Mouse (Mus musculus) heart, adult 2 months (tissue): Measurements from ENCODE around the gene Rsph6a. TPM values are rescaled to one million over a fixed set of nuclear protein-coding genes. Genes with fewer than 3 reads are reported as not detected.

Experiments
- DNase-seq, 2 experiments: peaks; one replicate each; pipeline ENCODE4 v3.0.0; 2021
- H3K27ac ChIP-seq: fragments of 200-600 bp; 2 replicates; pipeline ENCODE4 v1.8.1; 2022
- H3K27me3 ChIP-seq: fragments of 200-500 bp; 2 replicates; pipeline ENCODE4 v1.6.1; 2012; ENCODE audit warnings: mild to moderate bottlenecking, low read length, inconsistent platforms, mixed read lengths; ENCODE audit not compliant: control insufficient read depth, insufficient read depth
- H3K36me3 ChIP-seq: fragments of 200-500 bp; 2 replicates; pipeline ENCODE4 v1.6.1; 2012; ENCODE audit warnings: low read length, inconsistent platforms; ENCODE audit not compliant: control insufficient read depth, insufficient read depth
- H3K4me1 ChIP-seq: fragments of 200-500 bp; 2 replicates; pipeline ENCODE4 v1.6.1; 2011; ENCODE audit warnings: low read length; ENCODE audit not compliant: control insufficient read depth, insufficient read depth
- H3K4me3 ChIP-seq: fragments of 200-600 bp; 2 replicates; pipeline ENCODE4 v1.8.1; 2022
- H3K79me2 ChIP-seq: fragments of 200-500 bp; replicated peaks from 2 replicates; pipeline ENCODE4 v1.6.1; 2012; ENCODE audit warnings: mild to moderate bottlenecking, inconsistent platforms, low read length, moderate library complexity, mixed read lengths; ENCODE audit not compliant: control insufficient read depth, insufficient read depth
- H3K9ac ChIP-seq: fragments of 200-500 bp; 2 replicates; pipeline ENCODE4 v1.6.1; 2012; ENCODE audit warnings: low read depth, mild to moderate bottlenecking, control low read depth, inconsistent platforms, low read length, mixed read lengths
- CTCF ChIP-seq: fragments of 200-600 bp; IDR thresholded peaks from 2 replicates; pipeline ENCODE4 v1.8.1; 2022; ENCODE audit warnings: antibody characterized with exemption, mild to moderate bottlenecking, moderate library complexity
- EP300 ChIP-seq: fragments of 200-500 bp; IDR thresholded peaks from 2 replicates; pipeline ENCODE4 v1.6.1; 2011; ENCODE audit warnings: low read depth, low read length, control low read depth; ENCODE audit not compliant: insufficient read depth
- POLR2A ChIP-seq: fragments of 200-500 bp; IDR thresholded peaks from 2 replicates; pipeline ENCODE4 v1.6.1; 2011; ENCODE audit warnings: mild to moderate bottlenecking, low read depth, low read length, control low read depth; ENCODE audit not compliant: insufficient read depth
- WGBS: fragments of 180-500 bp; shearing (Covaris S2); methylation state at CpG from one replicate; pipeline ENCODE4 v1.1.7; 2018; 5-methylcytosine and 5-hydroxymethylcytosine counted together
- intact Hi-C: fragments of 180-260 bp; cut with DNase I; formaldehyde crosslinking; loops from one replicate; pipeline ENCODE4 v1.15.1; 2025
- polyA plus RNA-seq: library from polyadenylated mRNA; depleted of rRNA; stranded (reverse); fragments of >200 nt; gene quantifications from 2 replicates; pipeline ENCODE4 v1.2.3, GENCODE M21; 2012
- total RNA-seq, 2 experiments: library from RNA; stranded (reverse); gene quantifications; 2 replicates each; pipeline ENCODE4 v1.2.3; 2021

The Rsph6a gene
- total and polyA plus RNA-seq, 3 experiments, result 0.06 TPM; not detected in 2

GRCm38 (mm10) chr7:19029084-19029653 lies 25.3 kb upstream of the Rsph6a start:
- TF ChIP-seq EP300 (0 out of 2 replicates have a peak, but pooled peaks have one; percentile 20), CTCF (peak; percentile 82), POLR2A (no peak)
- intact Hi-C loops, result no loop called here
- Histone ChIP-seq H3K27ac (no peak overlapping the region), H3K27me3 (no peaks in the 10 kb centered on the region), H3K4me3 (no peak overlapping the region), H3K36me3 (no peaks in the 10 kb centered on the region), H3K4me1 (peaks cover 2% of the 10 kb centered on the region; the same call in 1 of the 2 replicates), H3K9ac (no peak overlapping the region), H3K79me2 (peaks cover 3% of the 10 kb centered on the region)
- DNase-seq, result peak; percentile 40 to 69
- WGBS, result 69% methylated on average over 6 of the region's 6 CpGs

GRCm38 (mm10) chr7:19031641-19032040 lies 22.8 kb upstream of the Rsph6a start:
- intact Hi-C loops, result no loop called here
- H3K36me3 ChIP-seq, result no peaks in the 10 kb centered on the region
- no peak overlapping the region for H3K4me3 ChIP-seq

GRCm38 (mm10) chr7:19044616-19045015 lies 9.9 kb upstream of the Rsph6a start:
- H3K27ac ChIP-seq, result no peak overlapping the region
- no peaks in the 10 kb centered on the region for H3K79me2 ChIP-seq
- H3K4me1 ChIP-seq, result no peaks in the 10 kb centered on the region
- 98% methylated on average over 6 of the region's 6 CpGs for WGBS
- H3K4me3 ChIP-seq, result no peak overlapping the region
- intact Hi-C loops, result no loop called here
- H3K36me3 ChIP-seq, result no peaks in the 10 kb centered on the region
- no peaks in the 10 kb centered on the region for H3K27me3 ChIP-seq
- TF ChIP-seq POLR2A (no peak), EP300 (no peak), CTCF (no peak)
- no peak for DNase-seq
- H3K9ac ChIP-seq, result no peak overlapping the region

More at GRCm38 (mm10) chr7:19031641-19032040, 22.8 kb upstream of the Rsph6a start:
- Histone ChIP-seq H3K4me1 (no peaks in the 10 kb centered on the region), H3K27me3 (no peaks in the 10 kb centered on the region), H3K79me2 (no peaks in the 10 kb centered on the region; the same call in 1 of the 2 replicates), H3K27ac (no peak overlapping the region), H3K9ac (no peak overlapping the region)
- WGBS, result 72% methylated on average over 4 of the region's 4 CpGs
- DNase-seq, result no peak
- TF ChIP-seq EP300, result 0 out of 2 replicates have a peak, but pooled peaks have one; percentile 18
- TF ChIP-seq POLR2A, result no peak

GRCm38 (mm10) chr7:19046286-19047069 lies 8.0 kb upstream of the Rsph6a start:
- intact Hi-C loops, result no loop called here

GRCm38 (mm10) chr7:19048006-19048527 lies 6.4 kb upstream of the Rsph6a start:
- 84% methylated on average over 14 of the region's 14 CpGs for WGBS
- TF ChIP-seq POLR2A (no peak), CTCF (no peak), EP300 (no peak)
- H3K4me1 ChIP-seq, result no peaks in the 10 kb centered on the region
- intact Hi-C loops, result no loop called here
- no peak overlapping the region for H3K27ac ChIP-seq
- no peak overlapping the region for H3K4me3 ChIP-seq
- no peak overlapping the region for H3K9ac ChIP-seq
- no peaks in the 10 kb centered on the region for H3K79me2 ChIP-seq
- H3K36me3 ChIP-seq, result no peaks in the 10 kb centered on the region
- no peaks in the 10 kb centered on the region for H3K27me3 ChIP-seq
- no peak for DNase-seq

More at GRCm38 (mm10) chr7:19046286-19047069, 8.0 kb upstream of the Rsph6a start:
- Histone ChIP-seq H3K27me3 (no peaks in the 10 kb centered on the region), H3K4me1 (no peaks in the 10 kb centered on the region), H3K4me3 (no peak overlapping the region), H3K79me2 (no peaks in the 10 kb centered on the region), H3K27ac (no peak overlapping the region), H3K36me3 (no peaks in the 10 kb centered on the region), H3K9ac (no peak overlapping the region)
- DNase-seq, result peak in 1 of 2 experiments; percentile 34
- TF ChIP-seq POLR2A (no peak), EP300 (no peak), CTCF (no peak)
- 85% methylated on average over 11 of the region's 11 CpGs for WGBS

- no peak for DNase-seq
- H3K4me1 ChIP-seq, result no peaks in the 10 kb centered on the region
- no peak overlapping the region for H3K27ac ChIP-seq
- intact Hi-C loops, result no loop called here
- H3K79me2 ChIP-seq, result no peaks in the 10 kb centered on the region
- 89% methylated on average over 5 of the region's 5 CpGs for WGBS
- H3K36me3 ChIP-seq, result no peaks in the 10 kb centered on the region
- no peak overlapping the region for H3K9ac ChIP-seq
- H3K4me3 ChIP-seq, result no peak overlapping the region
- no peaks in the 10 kb centered on the region for H3K27me3 ChIP-seq
- TF ChIP-seq CTCF, result no peak
- TF ChIP-seq POLR2A, result no peak
- no peak for TF ChIP-seq EP300
Measured at GRCm38 (mm10) chr7:19049252-19049651, 5.2 kb upstream of the Rsph6a start.
